Mouse (Mus musculus): Measurements from ENCODE around the gene Fam198b.

Gene Fam198b

DNA sequence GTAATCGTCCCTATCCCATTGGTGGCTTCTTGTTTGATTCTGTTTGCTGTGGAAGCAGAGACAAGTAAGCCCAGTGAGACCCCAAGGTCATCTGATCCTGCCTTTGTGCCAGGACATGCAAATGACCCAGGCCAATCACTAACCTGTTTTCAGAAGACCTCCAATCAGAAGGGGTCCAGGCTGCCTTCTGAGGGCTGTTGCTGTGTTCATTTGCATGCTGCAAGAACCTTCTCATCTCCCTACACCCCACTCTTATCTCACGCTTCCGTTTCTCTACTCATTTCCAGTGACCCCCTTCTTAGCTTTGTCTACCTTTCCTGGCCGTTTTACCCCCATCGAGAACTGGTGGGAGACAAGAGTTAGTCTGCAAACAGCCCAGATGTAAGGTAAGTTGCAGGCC is at the start of gene Fam198b:
Fam198b (plus strand) TSS at position 229 of the 400 bp plus-strand sequence.
- ChIA-PET CTCF (interaction anchor here in 3 of 4 experiments (0.6 to 2.1 kb wide), 12 partner anchors 11 to 702 kb away, joined by 3 to 8 read pairs (median 4); no protein-coding TSS in a partner anchor), POLR2A (interaction anchor here in 2 of 4 experiments (0.8 to 1.6 kb wide), 3 partner anchors 41 to 91 kb away, joined by 3 to 6 read pairs (median 3); no protein-coding TSS in a partner anchor)

DNA sequence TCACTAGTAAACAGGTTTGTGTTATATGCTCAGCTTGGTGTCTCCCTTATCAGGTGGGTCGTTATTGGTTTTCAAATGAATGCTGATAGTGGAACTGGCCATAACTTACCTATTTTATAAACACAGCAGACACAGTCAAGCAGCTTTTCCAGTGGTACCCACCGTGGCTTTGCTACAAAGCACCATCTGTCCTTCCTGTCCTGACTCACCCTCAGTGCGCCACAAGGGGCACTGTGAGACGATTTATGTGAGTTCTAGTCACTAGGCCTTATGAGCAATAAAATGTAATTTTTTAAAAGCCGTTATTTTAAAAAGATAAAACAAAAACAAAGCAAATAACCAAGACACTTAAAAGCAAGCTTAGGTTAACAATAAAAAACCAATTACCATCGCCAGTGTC is 45.6 kb upstream of the Fam198b start:
- ChIA-PET POLR2A (no interaction called here), CTCF (interaction anchor here in 2 of 4 experiments (0.6 to 0.9 kb wide), 2 partner anchors 9 to 380 kb away, joined by 3 to 6 read pairs; no protein-coding TSS in a partner anchor)

DNA sequence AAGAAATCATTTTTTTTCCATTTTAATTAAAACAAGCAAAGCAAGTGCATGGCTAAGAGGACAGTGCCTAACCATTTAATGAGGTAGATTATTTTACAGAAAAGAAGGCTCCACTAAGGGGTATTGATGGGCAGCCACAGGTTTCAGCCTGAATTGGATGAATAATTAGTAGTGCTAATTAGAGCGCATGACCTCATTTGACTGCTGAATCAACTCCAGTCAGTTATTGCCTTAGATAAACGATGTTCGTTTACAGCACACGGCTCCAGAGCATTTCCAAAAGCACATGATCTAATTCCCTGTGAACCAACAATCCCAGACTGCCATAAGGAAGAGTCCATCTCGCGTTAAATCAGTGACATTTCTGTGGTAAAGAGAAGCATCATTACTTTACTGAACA is 42.9 kb upstream of the Fam198b start:
- ChIA-PET POLR2A (interaction anchor here in 3 of 4 experiments (0.8 to 2.7 kb wide), 8 partner anchors 8 to 213 kb away, joined by 3 to 11 read pairs (median 6); partner anchors contain the start of genes 4930579G24Rik (in 1 of the 3), Etfdh (in 1 of the 3) and Fam198b (in 1 of the 3)), CTCF (interaction anchor here in 2 of 4 experiments (1.3 to 2.0 kb wide), 3 partner anchors 11 to 28 kb away, joined by 3 to 10 read pairs (median 6); partner anchors contain the start of gene Tmem144 (in 1 of the 2))

DNA sequence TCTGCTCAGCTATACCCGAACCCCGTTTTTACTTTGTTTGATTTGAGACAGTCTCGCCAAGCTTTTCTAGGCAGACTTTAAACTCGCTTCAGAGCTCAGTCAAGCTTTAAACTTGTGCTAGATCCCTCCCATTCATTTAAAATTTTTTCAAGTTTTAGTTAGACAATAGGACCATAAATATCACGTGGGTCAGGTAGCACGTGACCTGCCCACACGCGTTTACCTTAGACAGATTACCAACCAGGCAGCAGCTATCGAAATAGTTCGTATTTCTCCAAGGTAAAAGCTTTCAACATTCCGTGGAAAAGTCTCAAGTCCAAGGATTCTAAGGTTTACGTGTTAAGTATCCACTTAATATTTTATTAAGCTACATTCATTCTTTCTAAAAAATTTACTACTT is 42.2 kb upstream of the Fam198b start:
- POLR2A ChIA-PET = interaction anchor here (0.5 to 2.7 kb wide), 21 partner anchors 9 to 1384 kb away, joined by 3 to 25 read pairs (median 6); partner anchors contain the start of genes 4930579G24Rik (in 2 of the 4), Etfdh (in 2 of the 4), Tmem144 (in 2 of the 4) and Fam198b (in 1 of the 4)
- CTCF ChIA-PET = interaction anchor here in 3 of 4 experiments (0.8 to 2.0 kb wide), 8 partner anchors 9 to 168 kb away, joined by 3 to 11 read pairs (median 6); partner anchors contain the start of genes Fam198b (in 1 of the 3) and Tmem144 (in 1 of the 3)

DNA sequence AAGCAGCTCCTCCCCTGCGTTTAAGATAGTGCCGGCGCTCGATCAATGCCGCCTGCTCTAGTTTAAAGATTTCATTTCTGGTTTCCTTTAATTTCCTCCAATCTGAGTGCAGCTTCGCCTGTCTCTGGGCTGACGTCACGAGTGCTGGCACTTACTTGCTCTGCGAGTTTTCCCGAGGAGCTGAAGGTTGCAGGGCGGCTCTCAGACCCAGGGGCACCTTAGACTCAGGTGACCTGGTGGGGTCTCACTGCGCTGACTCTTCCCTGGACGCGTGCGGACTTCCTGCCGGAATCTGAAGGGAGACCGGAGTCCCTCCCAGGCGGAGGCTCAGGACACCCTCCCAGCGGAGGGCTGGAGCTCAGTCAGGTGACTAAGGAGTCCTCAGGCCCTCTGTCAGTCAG is 41.7 kb upstream of the Fam198b start:
- ChIA-PET POLR2A (interaction anchor here (0.5 to 2.7 kb wide), 28 partner anchors 8 to 1383 kb away, joined by 3 to 25 read pairs (median 4); partner anchors contain the start of genes 4930579G24Rik (in 2 of the 4), Etfdh (in 2 of the 4), Fam198b (in 2 of the 4) and Tmem144 (in 2 of the 4)), CTCF (interaction anchor here (0.6 to 2.0 kb wide), 13 partner anchors 10 to 894 kb away, joined by 3 to 11 read pairs (median 4); partner anchors contain the start of genes Fam198b (in 1 of the 4) and Tmem144 (in 1 of the 4))

DNA sequence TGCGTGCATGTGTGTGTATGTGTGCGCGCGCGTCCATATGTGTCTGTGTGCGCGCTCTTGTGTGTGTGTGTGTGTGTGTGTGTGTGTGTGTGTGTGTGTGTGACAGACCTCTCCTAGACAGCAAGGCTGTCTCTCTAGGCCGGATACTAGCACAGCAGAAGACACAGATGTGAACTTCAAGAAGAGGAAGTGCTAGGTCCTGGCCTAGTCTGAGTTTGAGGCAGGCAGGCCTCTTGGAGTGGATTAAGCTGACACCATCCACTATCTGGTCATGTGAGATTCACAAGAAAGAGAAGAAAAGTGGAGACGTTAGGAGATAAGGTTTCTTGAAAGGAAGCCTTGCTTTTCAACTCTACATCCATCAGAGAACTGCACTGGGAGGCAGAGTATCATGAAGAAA is 40.3 kb upstream of the Fam198b start:
- CTCF ChIA-PET = interaction anchor here (0.6 to 1.9 kb wide), 9 partner anchors 11 to 171 kb away, joined by 3 to 11 read pairs (median 3); partner anchors contain the start of gene Fam198b (in 1 of the 4)
- POLR2A ChIA-PET = interaction anchor here in 3 of 4 experiments (0.7 to 2.1 kb wide), 5 partner anchors 7 to 215 kb away, joined by 3 to 25 read pairs (median 6); partner anchors contain the start of genes 4930579G24Rik (in 1 of the 3), Etfdh (in 1 of the 3) and Tmem144 (in 1 of the 3)

DNA sequence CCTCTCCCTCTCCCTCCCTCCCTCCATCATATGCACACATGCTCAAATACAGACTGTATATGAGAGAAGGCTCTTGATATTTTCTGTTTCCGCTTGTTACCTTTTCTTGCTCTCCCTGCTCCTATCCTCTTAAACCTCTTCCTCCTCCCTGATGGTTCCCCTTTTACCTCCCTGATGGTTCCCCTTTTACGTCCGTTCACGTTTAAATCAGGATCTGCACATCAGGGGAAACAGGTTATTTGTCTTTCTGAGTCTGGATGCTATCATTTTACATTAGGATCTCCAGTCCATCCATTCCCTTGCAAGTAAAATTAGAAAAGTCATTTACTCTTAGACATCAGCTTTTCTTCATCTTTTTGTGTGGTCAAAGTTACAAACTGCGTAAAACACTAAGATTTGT is 37.7 kb upstream of the Fam198b start:
- ChIA-PET CTCF (no interaction called here), POLR2A (no interaction called here)

DNA sequence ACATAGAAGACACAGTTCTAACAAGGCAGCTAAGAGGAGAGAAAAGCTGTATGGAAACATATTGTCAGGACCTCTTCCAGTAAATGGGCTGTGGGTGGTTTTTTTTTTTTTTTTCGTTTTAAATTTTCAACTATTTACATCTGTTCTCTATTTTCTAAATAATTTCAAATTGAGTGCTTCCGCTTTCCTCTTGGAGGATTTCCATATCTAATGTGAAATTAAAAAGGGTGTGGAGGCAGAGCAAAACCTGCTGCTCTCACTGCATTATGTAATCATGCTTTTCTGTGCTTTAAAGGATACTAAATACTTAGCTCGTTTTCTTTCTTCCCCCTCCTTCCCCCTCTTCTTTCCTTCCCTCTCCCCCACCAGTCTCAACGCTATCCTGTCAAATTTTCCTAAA is 35.5 kb upstream of the Fam198b start:
- POLR2A ChIA-PET = no interaction called here
- CTCF ChIA-PET = no interaction called here

DNA sequence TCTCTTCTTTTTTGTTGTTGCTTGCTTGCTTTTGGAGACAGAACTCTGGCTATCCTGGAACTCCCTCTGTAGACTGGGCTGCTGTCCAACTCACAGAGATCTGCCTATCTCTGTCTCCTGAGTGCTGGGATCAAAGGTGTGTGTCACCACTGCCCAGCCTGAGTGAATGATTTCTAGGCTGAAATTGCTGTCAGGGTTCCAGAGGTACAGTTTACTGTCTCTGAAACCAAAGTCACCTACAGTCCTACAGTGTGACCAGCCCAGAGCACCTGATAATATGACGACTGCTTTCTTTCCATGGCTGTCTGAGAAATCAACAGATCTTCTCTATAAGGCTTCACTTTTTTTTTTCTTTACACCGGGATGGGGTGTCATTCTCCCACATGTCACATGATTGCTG is 34.7 kb upstream of the Fam198b start:
- POLR2A ChIA-PET = no interaction called here
- CTCF ChIA-PET = no interaction called here

DNA sequence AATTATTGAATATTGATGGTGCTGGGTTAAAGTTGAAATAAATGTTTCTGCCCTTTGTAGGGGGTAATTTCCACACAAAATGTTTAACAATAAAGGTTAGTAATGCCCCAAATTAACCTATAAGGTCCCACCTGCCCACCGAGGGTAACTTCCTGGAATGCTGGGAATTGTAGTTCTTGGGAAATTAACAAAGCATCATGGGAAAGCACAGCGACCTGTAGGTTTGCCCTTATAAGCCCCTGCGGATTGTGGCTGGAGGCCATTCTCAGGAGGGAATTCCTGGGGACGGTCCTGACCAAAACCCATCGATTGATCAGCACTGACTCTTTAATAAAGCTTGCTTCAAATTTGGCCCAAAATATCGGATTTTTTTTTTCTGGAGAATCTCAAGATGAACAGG is 33.7 kb upstream of the Fam198b start:
- POLR2A ChIA-PET = interaction anchor here in 3 of 4 experiments (1.4 to 4.7 kb wide), 3 partner anchors 8 kb away, joined by 6 to 25 read pairs (median 8); no protein-coding TSS in a partner anchor

DNA sequence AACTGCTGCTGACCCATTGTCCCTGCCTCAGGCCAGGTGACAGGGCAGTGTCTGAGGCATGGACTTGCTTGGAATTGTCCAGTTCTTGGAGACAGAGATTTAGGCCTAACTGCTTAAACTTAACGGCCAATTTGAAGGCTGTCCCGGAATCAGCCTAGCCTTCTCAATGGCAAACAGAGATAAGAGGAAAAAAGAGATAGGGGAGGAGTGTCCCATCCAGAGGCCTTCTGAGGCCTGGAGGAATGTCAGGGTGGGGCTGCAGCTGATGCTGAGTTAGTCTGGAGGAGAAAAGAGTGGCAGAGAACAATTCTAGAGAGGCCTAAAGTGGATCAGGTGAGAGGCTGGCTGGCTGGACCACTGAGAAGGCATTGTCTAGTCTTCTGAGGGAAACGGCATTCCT is 32.2 kb upstream of the Fam198b start:
- POLR2A ChIA-PET = interaction anchor here in 2 of 4 experiments (0.7 to 4.7 kb wide), 3 partner anchors 9 to 960 kb away, joined by 3 to 25 read pairs (median 8); no protein-coding TSS in a partner anchor

More for the DNA sequence above, 33.7 kb upstream of the Fam198b start:
- CTCF ChIA-PET = interaction anchor here in 1 of 4 experiments (0.6 kb wide), 1 partner anchor 434 kb away, joined by 7 read pairs; no protein-coding TSS in a partner anchor

DNA sequence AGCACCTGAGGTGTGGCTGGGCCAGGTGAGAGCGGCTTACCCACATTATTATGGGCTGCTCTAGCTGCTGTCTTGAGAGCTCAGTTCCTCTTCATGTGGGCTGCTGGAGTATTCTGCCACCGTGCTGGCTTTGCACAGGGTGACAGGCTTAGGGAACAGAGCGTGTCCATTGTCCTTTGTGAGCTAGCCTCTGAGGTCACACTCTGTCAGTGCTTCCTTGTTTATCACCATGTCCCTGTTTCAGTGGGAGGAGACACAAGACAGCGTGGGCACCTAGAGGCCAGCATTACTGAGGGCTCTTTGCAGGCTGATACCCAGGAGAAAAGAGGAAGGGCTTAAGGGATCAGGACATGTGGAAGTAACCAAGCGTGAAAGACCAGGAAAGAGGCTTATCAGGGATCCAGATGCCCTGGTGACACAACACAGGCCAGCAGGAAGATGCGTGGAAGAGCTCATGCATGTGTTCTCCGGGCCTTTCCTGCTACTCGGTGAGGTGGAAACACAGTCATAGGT is 31.6 kb upstream of the Fam198b start, which contains the start of gene Tmem144:
Tmem144 (minus strand) TSS at position 120 of the 513 bp plus-strand sequence.
- ChIA-PET CTCF (interaction anchor here in 1 of 4 experiments (2.4 kb wide), 1 partner anchor 10 kb away, joined by 10 read pairs; no protein-coding TSS in a partner anchor), POLR2A (interaction anchor here in 2 of 4 experiments (0.7 to 4.7 kb wide), 3 partner anchors 10 to 961 kb away, joined by 3 to 25 read pairs (median 8); no protein-coding TSS in a partner anchor)

More for the DNA sequence above, 32.2 kb upstream of the Fam198b start:
- CTCF ChIA-PET = interaction anchor here in 1 of 4 experiments (1.1 to 2.4 kb wide), 2 partner anchors 10 to 33 kb away, joined by 3 to 10 read pairs; no protein-coding TSS in a partner anchor

DNA sequence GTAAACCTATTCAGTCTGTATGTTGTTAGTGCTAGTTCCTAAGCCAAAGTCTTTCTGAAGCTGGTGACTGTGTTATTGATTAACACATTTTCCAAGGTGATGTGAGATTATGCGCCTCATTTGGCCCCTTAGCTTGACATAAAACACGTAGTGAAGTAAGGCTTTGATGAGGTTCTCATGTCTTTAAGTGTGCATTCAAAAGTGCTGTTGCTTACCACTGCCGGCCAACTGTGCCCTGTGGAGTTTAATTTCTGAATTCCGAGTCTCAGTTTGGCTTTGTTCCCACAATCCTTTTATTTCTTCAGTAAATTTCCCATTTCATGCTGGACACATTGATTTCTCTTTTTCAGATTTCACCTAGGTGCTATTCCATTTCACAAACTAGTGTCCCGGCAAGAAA is 26.6 kb upstream of the Fam198b start:
- CTCF ChIA-PET = no interaction called here
- POLR2A ChIA-PET = interaction anchor here in 1 of 4 experiments (1.1 kb wide), 1 partner anchor 169 kb away, joined by 3 read pairs; no protein-coding TSS in a partner anchor

DNA sequence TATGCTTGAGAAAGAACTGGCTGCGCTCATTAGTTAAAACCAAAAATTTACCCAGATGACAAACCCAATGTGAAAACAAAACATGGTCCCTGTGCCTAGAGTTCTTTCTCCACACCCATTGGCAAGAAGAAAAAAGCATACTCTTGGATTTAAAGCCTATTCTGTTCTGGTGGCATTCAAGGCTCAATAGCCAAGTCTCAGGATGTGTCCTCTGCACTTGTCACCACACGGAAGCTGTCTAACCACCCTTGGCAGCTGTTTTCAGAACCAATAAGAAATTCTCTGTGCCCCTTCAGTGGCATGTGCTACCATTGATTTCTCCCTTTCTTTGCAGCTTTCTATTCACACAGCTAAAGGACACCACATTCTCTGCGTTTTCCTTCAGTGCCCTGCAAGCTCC is 26.1 kb upstream of the Fam198b start:
- ChIA-PET CTCF (no interaction called here), POLR2A (no interaction called here)

DNA sequence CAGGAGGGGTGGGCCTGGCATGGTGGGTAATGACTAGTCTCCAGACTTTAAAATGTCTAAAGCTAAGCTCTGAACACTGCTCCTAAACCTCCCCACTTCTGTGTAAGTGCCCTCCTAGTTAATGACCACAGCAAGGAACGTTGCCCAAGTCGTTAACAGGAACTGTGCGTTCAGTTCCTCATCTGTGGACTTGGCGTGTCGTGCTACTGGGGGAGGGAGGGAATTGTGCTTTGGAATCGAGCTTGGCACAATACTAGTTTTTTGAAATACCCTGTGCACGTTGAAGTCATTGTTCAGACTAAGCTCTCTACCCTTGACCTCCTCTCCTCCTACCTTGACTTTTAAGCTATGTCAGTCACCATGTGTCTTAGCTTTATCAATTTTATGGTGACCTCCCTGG is 19.5 kb upstream of the Fam198b start:
- CTCF ChIA-PET = no interaction called here
- POLR2A ChIA-PET = no interaction called here

DNA sequence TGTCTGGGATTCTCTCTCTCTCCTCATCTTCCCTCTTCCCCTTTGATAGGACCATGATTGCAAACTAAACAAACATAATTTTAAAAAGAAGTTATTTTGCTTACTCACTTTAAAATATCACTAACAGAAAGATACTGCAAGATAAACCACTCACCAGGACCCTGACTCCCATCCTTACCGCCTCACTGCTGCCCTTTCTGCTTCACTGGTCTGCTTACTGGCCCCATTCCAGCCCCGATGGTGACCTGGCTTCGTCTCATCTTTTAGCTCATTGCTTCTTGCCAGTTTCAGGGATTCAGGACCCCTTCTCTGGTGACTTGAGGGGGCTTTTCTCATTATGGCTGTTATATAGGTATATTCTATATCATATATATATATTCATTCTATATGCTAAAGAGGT is 18.2 kb upstream of the Fam198b start:
- CTCF ChIA-PET = no interaction called here
- POLR2A ChIA-PET = no interaction called here

DNA sequence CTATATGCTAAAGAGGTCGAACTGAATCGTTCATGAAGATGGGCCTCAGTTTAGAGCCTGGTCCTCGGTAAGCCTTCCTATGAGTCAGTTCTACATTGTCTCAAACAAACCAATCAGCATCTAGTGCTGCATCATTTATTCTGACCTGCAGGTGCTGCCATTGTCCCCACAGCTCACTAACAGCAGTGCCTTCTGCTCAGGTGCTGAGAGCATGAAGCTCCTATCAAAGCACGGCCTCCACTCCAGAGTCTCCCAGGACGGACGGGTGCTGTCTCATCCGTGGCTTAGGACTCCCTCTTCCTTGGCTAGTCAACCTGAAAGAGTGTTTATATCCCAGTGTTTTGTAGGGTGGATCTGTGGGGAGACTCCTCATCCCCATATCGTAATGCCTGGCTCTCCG is 17.8 kb upstream of the Fam198b start:
- ChIA-PET POLR2A (no interaction called here), CTCF (no interaction called here)

DNA sequence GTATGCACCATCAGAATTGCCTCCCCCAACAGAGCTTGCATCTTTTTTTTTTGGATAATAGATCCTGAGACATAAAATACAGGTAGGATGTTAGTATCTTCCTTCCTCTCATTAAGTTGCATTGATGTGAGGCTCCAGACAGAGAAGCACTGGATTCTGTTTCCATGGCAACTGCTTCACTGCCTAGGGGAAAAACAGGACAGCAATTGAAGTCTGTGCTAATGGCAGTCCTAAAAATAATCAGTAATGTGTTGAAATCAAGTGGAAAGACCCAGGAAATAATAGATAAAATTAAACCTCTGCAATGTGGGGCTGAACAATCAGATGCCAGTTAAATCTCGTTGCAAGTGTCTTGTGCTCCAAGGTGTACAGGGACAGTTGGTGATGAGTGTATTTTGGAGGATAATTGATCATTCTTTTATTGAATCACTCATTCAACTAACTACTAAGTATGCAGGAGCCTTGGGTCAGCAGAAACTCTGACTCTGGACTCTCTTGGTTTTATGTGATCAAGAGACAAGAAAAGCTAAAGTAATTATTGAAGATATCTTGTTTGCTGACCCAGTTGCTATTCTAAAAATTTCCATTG is 17.1 kb upstream of the Fam198b start:
- CTCF ChIA-PET = no interaction called here

DNA sequence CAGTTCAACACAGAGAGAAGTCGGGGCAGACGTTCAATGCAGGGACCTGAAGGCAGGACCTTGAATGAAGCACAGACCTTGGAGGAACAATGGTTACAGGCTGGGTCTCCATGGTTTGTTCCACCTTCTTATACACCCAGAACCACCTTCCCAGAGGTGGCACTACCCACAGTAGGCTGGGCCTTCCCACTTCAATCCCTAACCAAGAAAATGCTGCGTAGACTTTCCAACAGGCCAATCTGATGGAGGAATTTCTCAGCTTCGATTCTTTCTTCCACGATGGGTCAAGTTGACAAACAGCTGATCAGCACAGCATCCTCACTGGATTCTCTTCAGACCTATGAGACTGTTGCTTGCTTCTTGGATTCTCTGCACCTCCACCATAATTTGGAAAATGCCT is 8.9 kb upstream of the Fam198b start:
- POLR2A ChIA-PET = no interaction called here
- CTCF ChIA-PET = no interaction called here

More for the DNA sequence above, 17.1 kb upstream of the Fam198b start:
- POLR2A ChIA-PET = no interaction called here

Measured in embryonic stem cell, embryonic (primary cell).